ENCODE assay signal across 18 mouse cellular contexts in the genomic region with DNA sequence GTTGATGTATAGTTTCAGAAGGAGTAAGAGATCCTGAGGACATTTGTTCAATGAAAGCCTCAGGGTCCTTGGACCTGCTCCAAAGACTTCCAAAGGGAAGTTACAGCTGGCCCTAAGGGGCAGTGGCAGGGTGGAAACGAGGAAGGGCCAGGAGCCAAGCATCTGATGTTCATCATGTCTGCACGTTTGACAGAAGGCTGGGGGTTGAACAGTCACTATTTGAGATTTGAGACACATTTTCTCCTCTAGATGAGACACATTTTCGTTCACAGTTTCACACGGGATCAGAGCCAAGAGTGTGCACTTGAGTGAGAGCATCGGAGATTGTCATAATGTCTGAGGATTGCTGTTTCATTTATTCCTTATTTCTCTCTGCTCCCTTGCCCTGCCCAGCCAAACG. TPM values are rescaled to one million over a fixed set of nuclear protein-coding genes. Genes with fewer than 3 reads are reported as not detected.
A peak's percentile ranks its signal among the peaks of the same experiment; 100 is the strongest.
DNase-seq lines count a peak whose midpoint lies in the region; ATAC-seq and TF ChIP-seq lines count a peak whose summit lies in the region.
"Had no signal": no experiment of that assay in that cellular context is flagged by ENCODE, and none has a peak within 500 bp of the region (broad histone marks: within the 10 kb centered on the region; RNA-seq: fewer than 3 reads in every experiment).

No protein-coding gene starts in this region.

- no peaks in the 10 kb centered on the region for H3K27me3 ChIP-seq in midbrain, postnatal 0 days (ENCODE audit: insufficient read depth, low read length)
- H3K27me3 ChIP-seq in midbrain, embryonic 13.5 days = no peaks in the 10 kb centered on the region
- no peaks in the 10 kb centered on the region for H3K27me3 ChIP-seq in lung, postnatal 0 days (replicated peaks; ENCODE audit: insufficient read depth, low read length)
- H3K27me3 ChIP-seq: kidney, embryonic 15.5 days; neural tube, embryonic 13.5 days had no signal

- peak; percentile 24 for DNase-seq in kidney, postnatal 10 days
- DNase-seq in kidney, adult 18-20 months = no peak
- peak; percentile 27 for DNase-seq in midbrain, postnatal 0 days (ENCODE audit: low spot score)
- DNase-seq in lung, postnatal 0 days (ENCODE audit: low spot score) = peak; percentile 51
- peak; percentile 39 for DNase-seq in right cerebral cortex, postnatal 4 days
- no peak for DNase-seq in testis, postnatal 14 days (ENCODE audit: low spot score)
- DNase-seq: cerebellum, adult 18-20 months; embryo, embryonic 11 days; thymus, postnatal 14 days had no signal

- ATAC-seq in midbrain, postnatal 0 days (ENCODE audit: low FRiP score) = no peak
- no peak for ATAC-seq in midbrain, embryonic 13.5 days
- peak; percentile 64 for ATAC-seq in lung, postnatal 0 days
- ATAC-seq: midbrain, embryonic 16.5 days had no signal

- TF ChIP-seq CTCF in midbrain, postnatal 0 days (IDR thresholded peaks at IDR 0.05) = no peak
- no peak for TF ChIP-seq CTCF in lung, postnatal 0 days (IDR thresholded peaks at IDR 0.05)

- no peak overlapping the region for H3K4me3 ChIP-seq in midbrain, postnatal 0 days (ENCODE audit: low read depth, low read length)
- H3K4me3 ChIP-seq in midbrain, embryonic 13.5 days (replicated peaks) = no peak overlapping the region
- no peak overlapping the region for H3K4me3 ChIP-seq in lung, postnatal 0 days (ENCODE audit: low read depth, low read length)
- H3K4me3 ChIP-seq: erythroblast, embryonic 14.5 days; kidney, embryonic 15.5 days; neural tube, embryonic 13.5 days had no signal

- H3K4me2 ChIP-seq in midbrain, postnatal 0 days (ENCODE audit: low read depth, low read length, poor library complexity, severe bottlenecking) = no peak overlapping the region
- H3K4me2 ChIP-seq in midbrain, embryonic 13.5 days (replicated peaks) = no peak overlapping the region
- no peak overlapping the region for H3K4me2 ChIP-seq in lung, postnatal 0 days (replicated peaks; ENCODE audit: low read depth, low read length)
- H3K4me2 ChIP-seq: hindbrain, embryonic 14.5 days; kidney, embryonic 15.5 days; liver, embryonic 11.5 days; neural tube, embryonic 13.5 days had no signal

- TF ChIP-seq EP300 in lung, postnatal 0 days (IDR thresholded peaks at IDR 0.05) = no peak

- peaks cover 4% of the 10 kb centered on the region; the same call in 1 of the 2 replicates for H3K4me1 ChIP-seq in midbrain, postnatal 0 days (ENCODE audit: insufficient read depth, low read length)
- H3K4me1 ChIP-seq in midbrain, embryonic 13.5 days (replicated peaks) = peaks cover 11% of the 10 kb centered on the region
- no peaks in the 10 kb centered on the region for H3K4me1 ChIP-seq in lung, postnatal 0 days (ENCODE audit: insufficient read depth, low read depth, low read length)

- 73% methylated on average over 6 of the region's 6 CpGs for whole genome bisulfite sequencing in midbrain, postnatal 0 days
- 84% methylated on average over 6 of the region's 6 CpGs for WGBS in midbrain, embryonic 13.5 days
- 54% methylated on average over 6 of the region's 6 CpGs for WGBS in lung, postnatal 0 days

- no peak overlapping the region for H3K9ac ChIP-seq in midbrain, postnatal 0 days (replicated peaks; ENCODE audit: low read length, poor library complexity, severe bottlenecking)
- H3K9ac ChIP-seq in midbrain, embryonic 13.5 days (replicated peaks) = no peak overlapping the region
- H3K9ac ChIP-seq in lung, postnatal 0 days (replicated peaks; ENCODE audit: low read depth) = no peak overlapping the region
- H3K9ac ChIP-seq: hindbrain, embryonic 14.5 days; kidney, embryonic 15.5 days; neural tube, embryonic 13.5 days had no signal

- H3K27ac ChIP-seq in midbrain, postnatal 0 days (ENCODE audit: low read depth, low read length) = no peak overlapping the region
- no peak overlapping the region for H3K27ac ChIP-seq in midbrain, embryonic 13.5 days
- no peak overlapping the region for H3K27ac ChIP-seq in lung, postnatal 0 days (ENCODE audit: low read length)
- H3K27ac ChIP-seq: hindbrain, embryonic 14.5 days; kidney, embryonic 15.5 days; neural tube, embryonic 13.5 days had no signal

- H3K9me3 ChIP-seq in midbrain, postnatal 0 days (ENCODE audit: low read length) = no peaks in the 10 kb centered on the region
- H3K9me3 ChIP-seq in midbrain, embryonic 13.5 days = no peaks in the 10 kb centered on the region
- no peaks in the 10 kb centered on the region for H3K9me3 ChIP-seq in lung, postnatal 0 days (ENCODE audit: low read length)
- H3K9me3 ChIP-seq: kidney, embryonic 15.5 days; neural tube, embryonic 13.5 days had no signal

- H3K36me3 ChIP-seq in midbrain, postnatal 0 days (ENCODE audit: insufficient read depth, low read length) = peaks cover under 1% of the 10 kb centered on the region; the same call in 1 of the 2 replicates
- H3K36me3 ChIP-seq in midbrain, embryonic 13.5 days = no peaks in the 10 kb centered on the region
- H3K36me3 ChIP-seq in lung, postnatal 0 days (ENCODE audit: insufficient read depth, low read length) = no peaks in the 10 kb centered on the region
- H3K36me3 ChIP-seq: kidney, embryonic 15.5 days; neural tube, embryonic 13.5 days had no signal

RNA-seq across cellular contexts. Expression of a gene that starts 30.9 kb away (rescaled TPM):
- 10.5 and 10.7 TPM in 2 replicates for total RNA-seq in midbrain, postnatal 0 days (2014; rRNA removed)
- polyA plus RNA-seq in midbrain, postnatal 0 days (2015; fragmentation: Nextera tagmentation; extraction: Ambion mirVana) = 6.5 and 7.4 TPM in 2 replicates
- polyA plus RNA-seq in midbrain, embryonic 13.5 days (2015; fragmentation: Nextera tagmentation; extraction: Ambion mirVana) = 2.2 and 3.1 TPM in 2 replicates
- 0.13 and 0.18 TPM in 2 replicates for polyA plus RNA-seq in lung, postnatal 0 days (2015; fragmentation: Nextera tagmentation; extraction: Ambion mirVana)
- total RNA-seq: granulocyte monocyte progenitor cell, adult 5-6 weeks; megakaryocyte progenitor cell, adult 5-6 weeks had no signal
- polyA plus RNA-seq: erythroblast, embryonic 14.5 days had no signal

Comparison
In these comparisons a context has a peak if more than half of its experiments do, and no peak if none do; other contexts are left out.
1. DNase-seq: peak in kidney, postnatal 10 days (single experiment), midbrain, postnatal 0 days (single experiment), lung, postnatal 0 days (single experiment) and right cerebral cortex, postnatal 4 days (single experiment); none in kidney, adult 18-20 months (single experiment) and testis, postnatal 14 days (single experiment).